Mouse (Mus musculus) forebrain, embryonic 16.5 days (tissue): ENCODE results near the gene Antxr2. TPM values are rescaled to one million over a fixed set of nuclear protein-coding genes. Genes with fewer than 3 reads are reported as not detected.

ENCODE experiments used
- ATAC-seq: fragments of 200-750 bp; cut with Nextera tagmentation; 2 replicates; pipeline ENCODE4 v1.8.0; 2017; ENCODE audit warnings: mild to moderate bottlenecking, moderate library complexity
- H3K27ac ChIP-seq: fragments of 300-500 bp; sonication (generic); 2 replicates; pipeline ENCODE4 v1.5.1; 2014; ENCODE audit warnings: low read length, control low read depth
- H3K27me3 ChIP-seq: fragments of 300-500 bp; sonication (generic); replicated peaks from 2 replicates; pipeline ENCODE4 v1.6.1; 2014; ENCODE audit warnings: low read length; ENCODE audit not compliant: control insufficient read depth, insufficient read depth
- H3K36me3 ChIP-seq: fragments of 300-500 bp; sonication (generic); 2 replicates; pipeline ENCODE4 v1.6.1; 2014; ENCODE audit not compliant: control insufficient read depth, insufficient read depth
- H3K4me1 ChIP-seq: fragments of 300-500 bp; sonication (generic); replicated peaks from 2 replicates; pipeline ENCODE4 v1.6.1; 2014; ENCODE audit warnings: low read length; ENCODE audit not compliant: control insufficient read depth, insufficient read depth
- H3K4me2 ChIP-seq: fragments of 300-500 bp; sonication (generic); 2 replicates; pipeline ENCODE4 v1.6.1; 2014; ENCODE audit warnings: mild to moderate bottlenecking, low read length, control low read depth
- H3K4me3 ChIP-seq: fragments of 300-500 bp; sonication (generic); replicated peaks from 2 replicates; pipeline ENCODE4 v1.5.1; 2014; ENCODE audit warnings: mild to moderate bottlenecking, low read length, control low read depth
- H3K9ac ChIP-seq: fragments of 300-500 bp; sonication (generic); replicated peaks from 2 replicates; pipeline ENCODE4 v1.6.1; 2014; ENCODE audit warnings: low read depth, low read length, control low read depth
- H3K9me3 ChIP-seq: fragments of 300-500 bp; sonication (generic); 2 replicates; pipeline ENCODE4 v1.6.1; 2016; ENCODE audit warnings: low read length; ENCODE audit not compliant: control insufficient read depth
- WGBS: fragments of 180-500 bp; shearing (Covaris S2); extraction: QIAGEN DNeasy Blood & Tissue Kit; methylation state at CpG from one replicate; pipeline ENCODE4 v1.1.7; 2014; 5-methylcytosine and 5-hydroxymethylcytosine counted together
- polyA plus RNA-seq: library from polyadenylated mRNA; unstranded; fragments of >200 nt; fragmentation: Nextera tagmentation; extraction: Ambion mirVana; gene quantifications from 2 replicates; pipeline ENCODE4 v1.2.1, GENCODE M21; 2015

The Antxr2 gene
- polyA plus RNA-seq, 1 experiment from 2014 or later: 4.1 TPM

GRCm38 (mm10) chr5:97901096-97901495 is 129.7 kb downstream of the Antxr2 start:
- no peak overlapping the region for H3K4me2 ChIP-seq
- no peak overlapping the region for H3K9ac ChIP-seq
- no peaks in the 10 kb centered on the region for H3K27me3 ChIP-seq
- H3K9me3 ChIP-seq: no peaks in the 10 kb centered on the region
- no peak for ATAC-seq
- H3K36me3 ChIP-seq: no peaks in the 10 kb centered on the region
- H3K4me3 ChIP-seq: no peak overlapping the region
- H3K27ac ChIP-seq: no peak overlapping the region
- peaks cover 14% of the 10 kb centered on the region for H3K4me1 ChIP-seq
- 60% methylated on average over 7 of the region's 7 CpGs for whole genome bisulfite sequencing

- no peaks in the 10 kb centered on the region for H3K27me3 ChIP-seq
- H3K36me3 ChIP-seq: no peaks in the 10 kb centered on the region
- no peaks in the 10 kb centered on the region for H3K9me3 ChIP-seq
- H3K4me2 ChIP-seq: no peak overlapping the region
- no peak overlapping the region for H3K27ac ChIP-seq
- peaks cover 11% of the 10 kb centered on the region for H3K4me1 ChIP-seq
- H3K9ac ChIP-seq: no peak overlapping the region
- no peak overlapping the region for H3K4me3 ChIP-seq
- 89% methylated on average over 5 of the region's 5 CpGs for WGBS
- ATAC-seq: no peak
These were observed 131.5 kb downstream of the Antxr2 start for GRCm38 (mm10) chr5:97899321-97899720.

- no peaks in the 10 kb centered on the region for H3K4me1 ChIP-seq
- no peak overlapping the region for H3K4me3 ChIP-seq
- no peak overlapping the region for H3K27ac ChIP-seq
- no peaks in the 10 kb centered on the region for H3K27me3 ChIP-seq
- no peak overlapping the region for H3K4me2 ChIP-seq
- 88% methylated on average over 6 of the region's 6 CpGs for WGBS
- no peaks in the 10 kb centered on the region for H3K9me3 ChIP-seq
- H3K36me3 ChIP-seq: no peaks in the 10 kb centered on the region
- H3K9ac ChIP-seq: no peak overlapping the region
- ATAC-seq: no peak
These were observed 145.4 kb downstream of the Antxr2 start for GRCm38 (mm10) chr5:97885427-97885826.

- Histone ChIP-seq H3K4me1 (no peaks in the 10 kb centered on the region), H3K27me3 (no peaks in the 10 kb centered on the region), H3K27ac (no peak overlapping the region), H3K4me2 (no peak overlapping the region), H3K4me3 (no peak overlapping the region), H3K9ac (no peak overlapping the region), H3K36me3 (no peaks in the 10 kb centered on the region), H3K9me3 (no peaks in the 10 kb centered on the region)
- no peak for ATAC-seq
- 74% methylated on average over 3 of the region's 3 CpGs for WGBS
These were observed 146.7 kb downstream of the Antxr2 start for GRCm38 (mm10) chr5:97884110-97884509.

- Histone ChIP-seq H3K9me3 (no peaks in the 10 kb centered on the region), H3K36me3 (no peaks in the 10 kb centered on the region), H3K27me3 (no peaks in the 10 kb centered on the region), H3K4me3 (no peak overlapping the region), H3K27ac (no peak overlapping the region), H3K4me2 (no peak overlapping the region), H3K4me1 (no peaks in the 10 kb centered on the region), H3K9ac (no peak overlapping the region)
- 59% methylated on average over 2 of the region's 2 CpGs for WGBS
- ATAC-seq: no peak
These were observed 149.4 kb downstream of the Antxr2 start for GRCm38 (mm10) chr5:97881421-97881820.

GRCm38 (mm10) chr5:97880115-97880514 is 150.7 kb downstream of the Antxr2 start:
- 71% methylated on average over 8 of the region's 8 CpGs for WGBS
- no peaks in the 10 kb centered on the region for H3K9me3 ChIP-seq
- no peak overlapping the region for H3K4me2 ChIP-seq
- H3K27me3 ChIP-seq: no peaks in the 10 kb centered on the region
- H3K9ac ChIP-seq: no peak overlapping the region
- no peak overlapping the region for H3K4me3 ChIP-seq
- H3K4me1 ChIP-seq: no peaks in the 10 kb centered on the region
- no peak overlapping the region for H3K27ac ChIP-seq
- no peaks in the 10 kb centered on the region for H3K36me3 ChIP-seq
- no peak for ATAC-seq

GRCm38 (mm10) chr5:97878871-97879270 is 152.0 kb downstream of the Antxr2 start:
- H3K4me2 ChIP-seq: no peak overlapping the region
- WGBS: 80% methylated on average over 3 of the region's 3 CpGs

GRCm38 (mm10) chr5:97878215-97878794 is 152.5 kb downstream of the Antxr2 start:
- no peak for ATAC-seq
- 54% methylated on average over 1 of the region's 1 CpGs for WGBS

More at GRCm38 (mm10) chr5:97878871-97879270, 152.0 kb downstream of the Antxr2 start:
- H3K9ac ChIP-seq: no peak overlapping the region
- no peaks in the 10 kb centered on the region for H3K9me3 ChIP-seq
- no peak for ATAC-seq
- no peaks in the 10 kb centered on the region for H3K27me3 ChIP-seq
- H3K36me3 ChIP-seq: no peaks in the 10 kb centered on the region
- no peak overlapping the region for H3K27ac ChIP-seq
- H3K4me3 ChIP-seq: no peak overlapping the region
- no peaks in the 10 kb centered on the region for H3K4me1 ChIP-seq

GRCm38 (mm10) chr5:97876895-97877294 is 153.9 kb downstream of the Antxr2 start:
- WGBS: 89% methylated on average over 2 of the region's 2 CpGs
- no peak for ATAC-seq
- H3K27ac ChIP-seq: no peak overlapping the region
- H3K4me3 ChIP-seq: no peak overlapping the region
- no peak overlapping the region for H3K9ac ChIP-seq
- H3K4me2 ChIP-seq: no peak overlapping the region
- H3K9me3 ChIP-seq: no peaks in the 10 kb centered on the region
- H3K36me3 ChIP-seq: no peaks in the 10 kb centered on the region
- no peaks in the 10 kb centered on the region for H3K27me3 ChIP-seq
- H3K4me1 ChIP-seq: no peaks in the 10 kb centered on the region

More at GRCm38 (mm10) chr5:97878215-97878794, 152.5 kb downstream of the Antxr2 start:
- Histone ChIP-seq H3K4me3 (no peak overlapping the region), H3K36me3 (no peaks in the 10 kb centered on the region), H3K9me3 (no peaks in the 10 kb centered on the region), H3K27me3 (no peaks in the 10 kb centered on the region), H3K4me1 (no peaks in the 10 kb centered on the region), H3K9ac (no peak overlapping the region), H3K27ac (no peak overlapping the region), H3K4me2 (no peak overlapping the region)

- no peak overlapping the region for H3K4me2 ChIP-seq
- no peak overlapping the region for H3K9ac ChIP-seq
- H3K27ac ChIP-seq: no peak overlapping the region
- no peak for ATAC-seq
- H3K9me3 ChIP-seq: no peaks in the 10 kb centered on the region
- no peaks in the 10 kb centered on the region for H3K27me3 ChIP-seq
- H3K36me3 ChIP-seq: no peaks in the 10 kb centered on the region
- 87% methylated on average over 2 of the region's 2 CpGs for WGBS
- no peak overlapping the region for H3K4me3 ChIP-seq
- no peaks in the 10 kb centered on the region for H3K4me1 ChIP-seq
These were observed 162.9 kb downstream of the Antxr2 start for GRCm38 (mm10) chr5:97867921-97868320.
